Mouse (Mus musculus) heart, postnatal 0 days (tissue): ENCODE data around the gene Gm20831. TPM values are rescaled to one million over a fixed set of nuclear protein-coding genes. Genes with fewer than 3 reads are reported as not detected.
"Not testable (repeated sequence)": the region's sequence is repeated elsewhere in the genome, so short reads cannot be mapped to it uniquely, and the experiment has no call there.

ENCODE experiments used
- ATAC-seq: fragments of 200-750 bp; cut with Nextera tagmentation; 2 replicates; pipeline ENCODE4 v1.8.0; 2017; ENCODE audit warnings: low read depth, moderate number of reproducible peaks, moderate library complexity; ENCODE audit not compliant: insufficient read depth
- DNase-seq: peaks from one replicate; pipeline ENCODE4 v3.0.0-alpha.2; 2016; ENCODE audit warnings: low spot score
- H3K27ac ChIP-seq: fragments of 300-500 bp; sonication (generic); 2 replicates; pipeline ENCODE4 v1.5.1; 2014; ENCODE audit warnings: low read depth, mild to moderate bottlenecking
- H3K27me3 ChIP-seq: fragments of 300-500 bp; sonication (generic); 2 replicates; pipeline ENCODE4 v1.6.1; 2014; ENCODE audit warnings: low read length, mixed read lengths; ENCODE audit not compliant: control insufficient read depth, insufficient read depth
- H3K36me3 ChIP-seq: fragments of 300-500 bp; sonication (generic); replicated peaks from 2 replicates; pipeline ENCODE4 v1.6.1; 2014; ENCODE audit warnings: low read length, mixed read lengths; ENCODE audit not compliant: control insufficient read depth, insufficient read depth
- H3K4me1 ChIP-seq: fragments of 300-500 bp; sonication (generic); 2 replicates; pipeline ENCODE4 v1.6.1; 2014; ENCODE audit warnings: antibody characterized with exemption; ENCODE audit not compliant: control insufficient read depth, insufficient read depth
- H3K4me2 ChIP-seq: fragments of 300-500 bp; sonication (generic); 2 replicates; pipeline ENCODE4 v1.6.1; 2014; ENCODE audit warnings: low read depth, mild to moderate bottlenecking, low read length, moderate library complexity
- H3K4me3 ChIP-seq: fragments of 300-500 bp; sonication (generic); 2 replicates; pipeline ENCODE4 v1.5.1; 2014; ENCODE audit warnings: low read depth, low read length
- H3K9ac ChIP-seq: fragments of 300-500 bp; sonication (generic); replicated peaks from 2 replicates; pipeline ENCODE4 v1.6.1; 2014; ENCODE audit warnings: low read depth, low read length, mixed read lengths
- H3K9me3 ChIP-seq: fragments of 300-500 bp; sonication (generic); replicated peaks from 2 replicates; pipeline ENCODE4 v1.6.1; 2016; ENCODE audit warnings: low read length; ENCODE audit not compliant: control insufficient read depth
- WGBS: fragments of 180-500 bp; shearing (Covaris S2); extraction: QIAGEN DNeasy Blood & Tissue Kit; methylation state at CpG from one replicate; pipeline ENCODE4 v1.1.7; 2014; 5-methylcytosine and 5-hydroxymethylcytosine counted together
- polyA plus RNA-seq: library from polyadenylated mRNA; unstranded; fragments of >200 nt; fragmentation: Nextera tagmentation; extraction: Ambion mirVana; gene quantifications from 2 replicates; pipeline ENCODE4 v1.2.1, GENCODE M21; 2015
- total RNA-seq: library from RNA; depleted of rRNA; stranded (reverse); fragments of >200 nt; gene quantifications from 2 replicates; pipeline ENCODE4 v1.2.3, GENCODE M21; 2014; ENCODE audit warnings: low replicate concordance; rRNA removed

Gm20831 gene
- not detected in 2 replicates for total RNA-seq
- not detected in 2 replicates for polyA plus RNA-seq

GRCm38 (mm10) chrY:17874441-17874840 is at the start of gene Gm20831, which contains the start of gene Gm20772:
Gene Gm20831, plus strand, starts transcription at chrY:17874741.
Gene Gm20772, plus strand, starts transcription at chrY:17874741.
- not testable (repeated sequence) for DNase-seq, H3K36me3 ChIP-seq, H3K4me1 ChIP-seq, H3K4me2 ChIP-seq, ATAC-seq, H3K4me3 ChIP-seq, H3K9me3 ChIP-seq, H3K27ac ChIP-seq, H3K27me3 ChIP-seq, H3K9ac ChIP-seq

GRCm38 (mm10) chrY:17846166-17846565 is 28.4 kb upstream of the Gm20831 start, which contains the start of gene Gm21904:
Gene Gm21904, minus strand, starts transcription at chrY:17846266.
- DNase-seq, H3K27ac ChIP-seq, H3K27me3 ChIP-seq, ATAC-seq, H3K4me1 ChIP-seq, H3K4me2 ChIP-seq, H3K9me3 ChIP-seq, H3K36me3 ChIP-seq, H3K9ac ChIP-seq, H3K4me3 ChIP-seq: not testable (repeated sequence)
- no CpG with 5 or more reads among the region's 3 CpGs for WGBS

GRCm38 (mm10) chrY:17937230-17937629 is 62.7 kb downstream of the Gm20831 start, which contains the start of gene Srsy:
Gene Srsy, minus strand, starts transcription at chrY:17937330.
- H3K4me2 ChIP-seq, H3K4me1 ChIP-seq, H3K9ac ChIP-seq, H3K36me3 ChIP-seq, H3K27me3 ChIP-seq, ATAC-seq, DNase-seq, H3K27ac ChIP-seq, H3K4me3 ChIP-seq, H3K9me3 ChIP-seq: not testable (repeated sequence)
- no CpG with 5 or more reads among the region's 1 CpGs for WGBS

Other genes starting within 250 kb of the Gm20831 start
- gene Gm21904, start 28.5 kb upstream of the Gm20831 start, total RNA-seq: not detected in 2 replicates
- gene Gm21904, start 28.5 kb upstream of the Gm20831 start, polyA plus RNA-seq: not detected in 2 replicates
- not detected in 2 replicates for gene Gm20772, start within 50 bp of the Gm20831 start, total RNA-seq
- not detected in 2 replicates for gene Gm20772, start within 50 bp of the Gm20831 start, polyA plus RNA-seq
- gene Srsy, start 62.6 kb downstream of the Gm20831 start, total RNA-seq: not detected in 2 replicates
- not detected in 2 replicates for gene Srsy, start 62.6 kb downstream of the Gm20831 start, polyA plus RNA-seq
- not detected in 2 replicates for gene Gm21764, start 187.1 kb downstream of the Gm20831 start, total RNA-seq
- not detected in 2 replicates for gene Gm21764, start 187.1 kb downstream of the Gm20831 start, polyA plus RNA-seq
- not detected in 2 replicates for gene Ssty1, start 214.4 kb downstream of the Gm20831 start, total RNA-seq
- not detected in 2 replicates for gene Ssty1, start 214.4 kb downstream of the Gm20831 start, polyA plus RNA-seq